Mouse (Mus musculus) forebrain, embryonic 12.5 days (tissue): ENCODE measurements around the gene Lage3. TPM values are rescaled to one million over a fixed set of nuclear protein-coding genes. Genes with fewer than 3 reads are reported as not detected.
"Not testable (repeated sequence)": the region's sequence is repeated elsewhere in the genome, so short reads cannot be mapped to it uniquely, and the experiment has no call there.

Source experiments
- ATAC-seq: fragments of 200-750 bp; cut with Nextera tagmentation; 2 replicates; pipeline ENCODE4 v1.8.0; 2017; ENCODE audit warnings: moderate TSS enrichment; ENCODE audit not compliant: low FRiP score
- H3K27ac ChIP-seq: fragments of 300-500 bp; sonication (generic); 2 replicates; pipeline ENCODE4 v1.5.1; 2016; ENCODE audit warnings: mild to moderate bottlenecking
- H3K27me3 ChIP-seq: fragments of 300-500 bp; sonication (generic); 2 replicates; pipeline ENCODE4 v1.6.1; 2016; ENCODE audit warnings: mild to moderate bottlenecking
- H3K36me3 ChIP-seq: fragments of 300-500 bp; sonication (generic); replicated peaks from 2 replicates; pipeline ENCODE4 v1.6.1; 2016; ENCODE audit warnings: mild to moderate bottlenecking
- H3K4me1 ChIP-seq: fragments of 300-500 bp; sonication (generic); 2 replicates; pipeline ENCODE4 v1.6.1; 2016
- H3K4me2 ChIP-seq: fragments of 300-500 bp; sonication (generic); 2 replicates; pipeline ENCODE4 v1.6.1; 2016; ENCODE audit warnings: mild to moderate bottlenecking, moderate library complexity
- H3K4me3 ChIP-seq: fragments of 300-500 bp; sonication (generic); replicated peaks from 2 replicates; pipeline ENCODE4 v1.5.1; 2016; ENCODE audit warnings: mild to moderate bottlenecking
- H3K9ac ChIP-seq: fragments of 300-500 bp; sonication (generic); 2 replicates; pipeline ENCODE4 v1.6.1; 2016; ENCODE audit warnings: mild to moderate bottlenecking
- H3K9me3 ChIP-seq: fragments of 300-500 bp; sonication (generic); 2 replicates; pipeline ENCODE4 v1.6.1; 2016
- WGBS: fragments of 180-500 bp; shearing (Covaris S2); methylation state at CpG from one replicate; pipeline ENCODE4 v1.1.7; 2016; 5-methylcytosine and 5-hydroxymethylcytosine counted together
- polyA plus RNA-seq: library from polyadenylated mRNA; unstranded; fragments of >200 nt; fragmentation: Nextera tagmentation; extraction: Ambion mirVana; gene quantifications from 2 replicates; pipeline ENCODE4 v1.2.1, GENCODE M21; 2016

Gene Lage3
- polyA plus RNA-seq, result 105 and 106 TPM in 2 replicates

DNA sequence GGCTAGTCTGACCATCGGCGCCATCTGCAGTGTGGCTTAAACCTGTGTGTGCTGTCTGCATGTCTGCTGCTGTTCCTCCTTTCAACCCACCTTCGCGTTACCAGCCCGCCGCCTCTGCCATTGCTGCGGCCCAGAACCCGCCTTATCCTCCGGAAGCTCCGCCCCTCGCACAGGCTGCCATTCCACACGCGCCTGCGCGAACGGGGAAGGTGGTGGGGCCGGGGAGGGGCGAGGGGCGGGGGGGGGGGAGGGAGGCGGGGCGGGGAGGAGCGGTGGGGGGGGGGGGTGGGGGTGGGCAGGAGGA, at the start of gene Lage3:
Lage3 (minus strand) TSS at position 152 of the 304 bp plus-strand sequence.
- WGBS, result 17% methylated on average over 12 of the region's 22 CpGs
- no peaks in the 10 kb centered on the region for H3K27me3 ChIP-seq
- H3K4me1 ChIP-seq, result peaks cover 4% of the 10 kb centered on the region; the same call in 1 of the 2 replicates
- H3K9me3 ChIP-seq, result no peaks in the 10 kb centered on the region
- ATAC-seq, result peak; percentile 89
- H3K9ac ChIP-seq, result peak within 1 kb of the TSS; percentile 61
- no peaks in the 10 kb centered on the region for H3K36me3 ChIP-seq
- peak within 1 kb of the TSS; percentile 53 for H3K27ac ChIP-seq
- peak within 1 kb of the TSS; percentile 62 for H3K4me2 ChIP-seq
- peak within 1 kb of the TSS; percentile 43 for H3K4me3 ChIP-seq

DNA sequence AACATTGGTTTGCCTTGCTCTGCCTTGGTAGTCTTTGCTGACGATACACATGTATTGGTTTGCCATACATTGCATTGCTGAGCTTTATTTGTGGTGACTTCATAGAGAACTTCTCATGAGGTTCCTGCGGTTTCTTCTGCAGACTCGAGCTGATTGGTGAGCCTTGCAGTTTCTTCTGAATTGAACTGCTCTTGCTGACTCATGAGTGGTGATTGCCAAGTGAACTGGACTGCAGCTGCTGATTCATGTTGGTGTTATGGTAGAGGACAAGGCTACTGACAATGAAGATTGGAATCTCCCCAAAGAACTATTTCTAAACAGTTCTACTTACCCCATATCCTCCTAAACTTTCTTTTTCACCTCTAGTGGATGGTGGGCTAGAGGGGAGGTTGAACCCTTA, 46.7 kb upstream of the Lage3 start:
- Histone ChIP-seq H3K27ac (no peak overlapping the region), H3K4me1 (no peaks in the 10 kb centered on the region), H3K9ac (no peak overlapping the region), H3K4me3 (no peak overlapping the region), H3K27me3 (no peaks in the 10 kb centered on the region), H3K4me2 (no peak overlapping the region), H3K36me3 (no peaks in the 10 kb centered on the region), H3K9me3 (no peaks in the 10 kb centered on the region)
- no peak for ATAC-seq
- 86% methylated on average over 3 of the region's 3 CpGs for WGBS

DNA sequence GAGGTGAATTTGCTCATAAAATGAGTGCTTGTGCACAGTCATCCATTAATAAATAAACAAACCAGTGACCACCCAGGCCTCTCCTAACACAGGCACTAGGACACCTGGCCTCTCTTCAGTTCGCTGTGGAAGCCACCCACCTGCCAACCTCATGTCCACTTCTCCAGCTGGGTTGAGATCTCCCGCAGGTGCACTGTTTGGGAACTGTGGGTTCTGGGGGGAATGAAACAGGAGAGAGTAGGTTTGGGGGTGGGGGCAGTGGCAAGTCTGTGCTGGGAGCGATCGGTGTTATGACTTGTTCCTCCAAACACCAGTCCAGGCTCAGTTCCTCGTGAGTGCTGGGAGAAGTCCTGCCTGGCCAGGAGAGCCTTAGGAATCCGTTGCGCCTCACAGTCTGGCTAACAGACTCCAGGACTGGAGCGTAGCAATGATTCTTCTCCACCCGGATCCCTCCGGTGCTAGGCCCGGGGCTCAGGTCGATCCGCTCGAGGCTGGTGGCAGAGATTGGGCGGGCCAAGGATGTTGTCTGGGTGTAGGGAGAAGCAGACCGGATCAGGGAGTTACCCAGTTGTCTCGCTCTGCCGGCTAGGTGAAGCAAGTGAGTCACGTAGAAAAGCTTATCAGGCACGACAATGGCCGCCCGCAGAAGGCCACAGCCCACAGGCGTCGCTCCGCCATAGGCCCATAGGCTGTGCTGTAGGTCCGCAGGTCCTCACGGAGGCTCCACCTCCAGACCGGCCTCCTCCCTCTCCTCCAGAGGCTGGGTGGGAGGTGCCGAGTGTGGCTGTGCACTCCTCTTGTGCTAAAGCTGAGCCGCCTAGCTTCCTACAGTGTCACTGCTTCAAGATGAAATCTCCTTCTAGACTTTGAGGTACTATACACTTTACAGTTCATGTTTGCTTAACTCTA, 39.4 kb upstream of the Lage3 start, which contains the start of the genes Fam3a and Ikbkg:
Fam3a (minus strand) TSS at position 738 of the 909 bp plus-strand sequence.
Ikbkg (plus strand) TSS at position 756 of the 909 bp plus-strand sequence.
- 13% methylated on average over 30 of the region's 30 CpGs for WGBS
- peak; percentile 100 for ATAC-seq

DNA sequence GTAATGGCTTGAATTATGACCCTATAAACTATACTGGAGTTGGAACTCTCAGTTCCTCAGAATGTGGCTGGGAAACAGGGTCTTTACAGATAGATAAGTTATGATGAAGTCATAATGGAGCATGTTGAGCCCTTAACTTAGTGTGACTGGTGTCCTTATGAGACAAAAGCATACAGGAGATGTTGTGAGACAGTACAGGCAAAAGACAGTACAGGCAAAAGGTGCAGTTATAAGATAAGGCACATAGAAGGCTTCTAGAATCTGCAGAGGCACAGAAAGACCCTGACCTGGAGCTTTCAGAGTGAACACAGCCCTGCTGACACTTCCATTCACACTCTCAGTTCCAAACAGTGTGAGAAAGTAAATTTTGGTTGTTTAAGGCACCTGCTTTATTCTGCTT, 34.7 kb upstream of the Lage3 start:
- no peak for ATAC-seq
- no peaks in the 10 kb centered on the region for H3K9me3 ChIP-seq
- no peak overlapping the region for H3K9ac ChIP-seq
- no peaks in the 10 kb centered on the region for H3K27me3 ChIP-seq
- H3K27ac ChIP-seq, result no peak overlapping the region
- peaks cover 3% of the 10 kb centered on the region; the same call in 1 of the 2 replicates for H3K4me1 ChIP-seq
- no peak overlapping the region for H3K4me3 ChIP-seq
- no peak overlapping the region for H3K4me2 ChIP-seq
- no peaks in the 10 kb centered on the region for H3K36me3 ChIP-seq

More for the DNA sequence above, 39.4 kb upstream of the Lage3 start, which contains the start of the genes Fam3a and Ikbkg:
- H3K4me1 ChIP-seq, result peaks cover 3% of the 10 kb centered on the region; the same call in 1 of the 2 replicates
- H3K36me3 ChIP-seq, result no peaks in the 10 kb centered on the region
- H3K27ac ChIP-seq, result peak within 1 kb of the TSS; percentile 74
- H3K9ac ChIP-seq, result peak within 1 kb of the TSS; percentile 69
- peak within 1 kb of the TSS; percentile 50 for H3K4me3 ChIP-seq
- no peaks in the 10 kb centered on the region for H3K27me3 ChIP-seq
- peak within 1 kb of the TSS; percentile 57 for H3K4me2 ChIP-seq
- no peaks in the 10 kb centered on the region for H3K9me3 ChIP-seq

DNA sequence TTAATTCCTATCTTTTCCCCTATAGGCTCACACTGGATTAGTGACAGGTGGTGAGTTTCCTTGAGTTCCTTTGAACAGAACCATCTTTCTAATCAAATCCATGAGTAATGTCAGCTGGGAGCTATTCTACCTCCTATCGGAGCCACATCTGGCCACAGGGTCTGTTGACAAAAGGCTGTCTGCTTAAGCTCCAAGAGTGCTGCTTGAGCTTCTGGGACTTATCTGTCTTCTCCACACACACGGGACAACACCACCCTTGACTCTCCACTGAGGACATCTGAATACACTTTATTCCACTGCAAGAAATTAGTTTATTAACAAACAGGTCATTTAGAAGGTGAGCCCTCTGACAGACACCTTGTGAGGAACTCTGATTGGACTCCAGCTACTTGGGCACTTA, 31.0 kb upstream of the Lage3 start:
- H3K9me3 ChIP-seq, result no peaks in the 10 kb centered on the region
- no peaks in the 10 kb centered on the region for H3K4me1 ChIP-seq
- no peak overlapping the region for H3K27ac ChIP-seq
- no peaks in the 10 kb centered on the region for H3K27me3 ChIP-seq
- 78% methylated on average over 2 of the region's 2 CpGs for WGBS
- H3K9ac ChIP-seq, result no peak overlapping the region
- H3K36me3 ChIP-seq, result no peaks in the 10 kb centered on the region
- ATAC-seq, result no peak
- no peak overlapping the region for H3K4me2 ChIP-seq
- H3K4me3 ChIP-seq, result no peak overlapping the region

DNA sequence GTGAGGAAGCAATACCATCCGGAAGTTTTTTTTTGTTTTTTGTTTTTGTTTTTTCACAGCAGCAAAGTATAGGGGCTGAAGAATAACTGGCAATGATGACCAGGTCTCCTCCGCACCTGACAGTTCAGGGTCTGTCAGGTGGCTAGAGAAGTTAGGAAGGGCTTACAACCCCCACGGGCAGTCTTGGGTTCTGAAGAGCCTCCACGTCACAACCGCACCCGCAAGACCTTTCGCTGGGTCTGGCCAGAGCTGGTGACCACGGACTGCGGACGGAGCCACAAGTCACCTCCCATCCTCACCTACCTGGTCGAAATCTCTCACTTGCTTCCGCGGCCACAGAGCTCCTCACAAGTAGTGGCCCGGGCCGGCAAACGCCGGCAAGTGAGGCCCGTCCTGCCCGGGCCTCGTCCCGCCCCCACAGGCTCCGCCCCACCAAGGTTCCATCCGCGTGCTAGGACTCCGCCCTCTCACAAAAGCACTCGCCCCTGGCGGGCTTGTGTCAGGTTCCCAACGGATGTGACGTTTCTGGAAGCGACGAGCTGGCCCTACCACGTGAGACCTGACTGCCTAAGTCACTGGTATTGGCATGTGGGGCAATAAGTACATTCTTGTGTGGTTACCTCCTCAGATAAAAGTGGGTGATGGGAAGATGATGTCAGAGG, 19.6 kb upstream of the Lage3 start, which contains the start of the genes Ubl4a and Slc10a3:
Ubl4a (minus strand) TSS at position 331 of the 662 bp plus-strand sequence.
Slc10a3 (minus strand) TSS at position 462 of the 662 bp plus-strand sequence.
- Histone ChIP-seq H3K9ac (peak within 1 kb of the TSS; percentile 52; the same call in 1 of the 2 replicates), H3K4me1 (no peaks in the 10 kb centered on the region), H3K4me3 (peak within 1 kb of the TSS; percentile 41), H3K27me3 (no peaks in the 10 kb centered on the region), H3K36me3 (no peaks in the 10 kb centered on the region), H3K27ac (no peak within 1 kb of the TSS), H3K9me3 (no peaks in the 10 kb centered on the region), H3K4me2 (peak within 1 kb of the TSS; percentile 55)
- ATAC-seq, result peak; percentile 91
- 20% methylated on average over 32 of the region's 32 CpGs for WGBS

DNA sequence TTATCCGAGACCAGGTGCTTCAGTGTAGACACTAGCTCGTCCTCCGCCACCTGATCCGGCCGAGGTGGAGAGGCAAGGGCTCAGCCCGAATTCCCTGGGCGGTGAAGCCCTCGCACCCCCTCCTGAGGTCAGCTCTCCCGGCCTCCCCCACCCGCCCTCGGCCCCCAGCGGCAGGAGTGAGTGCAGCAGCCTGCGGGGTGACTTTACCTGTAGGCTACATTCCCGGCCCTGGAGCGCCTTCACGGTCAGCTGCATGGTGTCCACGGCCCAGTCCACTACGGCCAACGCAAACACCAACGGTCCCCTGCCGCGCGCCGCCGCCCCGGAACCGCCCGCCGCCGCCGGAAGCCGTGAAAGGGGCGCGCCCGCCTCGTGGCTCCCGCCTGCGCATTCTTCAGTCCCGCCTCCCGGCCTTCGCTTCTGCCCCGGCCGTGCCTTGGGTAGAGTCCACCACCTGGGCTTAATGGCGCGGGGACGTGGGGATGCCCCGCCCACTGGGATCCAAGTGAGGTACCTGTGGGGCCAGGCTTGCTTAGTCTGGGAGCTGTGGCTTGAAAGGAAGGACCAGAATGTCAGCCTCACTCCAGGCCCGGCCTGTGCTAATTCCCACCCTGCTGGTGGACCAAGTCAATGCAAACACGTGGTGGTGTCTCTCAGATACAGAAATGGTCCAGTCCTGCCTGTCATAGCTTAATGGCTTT, 14.9 kb upstream of the Lage3 start:
- ATAC-seq, result peak; percentile 76
- Histone ChIP-seq H3K9me3 (no peaks in the 10 kb centered on the region), H3K9ac (peak overlapping the region; percentile 77), H3K4me3 (peak overlapping the region; percentile 57), H3K36me3 (no peaks in the 10 kb centered on the region), H3K27me3 (no peaks in the 10 kb centered on the region), H3K4me2 (peak overlapping the region; percentile 62), H3K27ac (peak overlapping the region; percentile 65; the same call in 1 of the 2 replicates), H3K4me1 (peaks cover 11% of the 10 kb centered on the region)
- WGBS, result 15% methylated on average over 42 of the region's 49 CpGs

DNA sequence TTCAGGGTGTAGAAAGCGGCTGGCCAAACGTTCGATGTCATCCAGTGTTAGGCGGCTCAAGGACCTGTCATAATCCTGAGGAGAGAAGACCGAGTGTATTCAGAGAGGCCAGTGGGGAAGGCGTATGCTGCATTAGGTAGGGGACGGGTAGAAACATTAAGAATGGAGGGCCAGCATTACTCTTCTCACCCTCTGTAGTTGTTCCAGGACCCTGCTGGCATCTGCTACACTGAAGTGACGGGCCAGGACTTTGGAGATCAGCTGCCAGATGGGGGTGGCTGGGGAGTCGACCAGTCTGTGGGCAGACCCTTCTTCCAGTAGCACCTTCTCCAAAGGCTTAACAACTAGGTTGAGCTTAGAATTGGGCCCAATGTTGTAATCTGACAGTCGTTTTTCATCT, 14.1 kb upstream of the Lage3 start:
- peak overlapping the region; percentile 57 for H3K4me3 ChIP-seq
- H3K27me3 ChIP-seq, result no peaks in the 10 kb centered on the region
- no peak overlapping the region for H3K27ac ChIP-seq
- peak overlapping the region; percentile 77 for H3K9ac ChIP-seq
- H3K4me2 ChIP-seq, result peak overlapping the region; percentile 62
- H3K9me3 ChIP-seq, result no peaks in the 10 kb centered on the region
- peaks cover 11% of the 10 kb centered on the region for H3K4me1 ChIP-seq
- ATAC-seq, result no peak
- no peaks in the 10 kb centered on the region for H3K36me3 ChIP-seq
- 72% methylated on average over 10 of the region's 10 CpGs for WGBS

DNA sequence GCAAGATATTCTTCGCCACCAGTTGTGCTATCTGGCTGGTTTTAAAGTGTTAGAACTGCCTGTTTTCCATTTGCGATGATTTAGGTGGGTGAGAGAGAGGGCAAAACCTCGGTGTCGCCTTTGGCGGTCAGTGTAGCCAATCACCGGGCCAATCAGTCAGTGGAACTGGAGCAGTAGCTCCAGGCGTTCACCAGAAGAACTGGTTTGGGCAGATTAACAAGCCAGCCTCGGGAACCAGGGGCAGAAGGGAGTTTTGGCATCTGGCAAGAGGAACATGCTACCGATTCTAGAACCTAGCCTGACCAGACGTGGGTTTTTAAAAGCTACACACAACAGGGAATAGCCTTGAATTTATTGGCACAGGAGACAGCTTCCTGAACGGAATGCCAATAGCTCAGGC, 5.8 kb upstream of the Lage3 start:
- no peak overlapping the region for H3K9ac ChIP-seq
- H3K9me3 ChIP-seq, result no peaks in the 10 kb centered on the region
- H3K27ac ChIP-seq, result no peak overlapping the region
- 41% methylated on average over 11 of the region's 11 CpGs for WGBS
- H3K27me3 ChIP-seq, result no peaks in the 10 kb centered on the region
- H3K4me3 ChIP-seq, result no peak overlapping the region
- no peak overlapping the region for H3K4me2 ChIP-seq
- ATAC-seq, result no peak
- H3K4me1 ChIP-seq, result no peaks in the 10 kb centered on the region
- no peaks in the 10 kb centered on the region for H3K36me3 ChIP-seq

DNA sequence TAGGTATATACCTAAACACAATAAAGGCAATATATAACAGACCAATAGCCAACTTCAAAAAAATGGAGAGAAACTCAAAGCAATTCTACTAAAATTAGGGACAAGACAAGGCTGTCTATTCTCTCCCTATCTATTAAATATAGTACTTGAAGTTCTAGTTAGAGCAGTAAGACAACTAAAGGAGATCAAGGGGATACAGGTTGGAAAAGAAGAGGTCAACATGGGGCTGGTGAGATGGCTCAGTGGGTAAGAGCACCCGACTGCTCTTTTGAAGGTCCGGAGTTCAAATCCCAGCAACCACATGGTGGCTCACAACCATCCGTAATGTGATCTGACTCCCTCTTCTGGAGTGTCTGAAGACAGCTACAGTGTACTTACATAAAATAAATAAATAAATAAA, 3.7 kb upstream of the Lage3 start:
- H3K4me1 ChIP-seq, H3K27me3 ChIP-seq, H3K4me2 ChIP-seq, H3K4me3 ChIP-seq, H3K27ac ChIP-seq, ATAC-seq, H3K36me3 ChIP-seq, H3K9ac ChIP-seq, H3K9me3 ChIP-seq: not testable (repeated sequence)
- 94% methylated on average over 3 of the region's 3 CpGs for WGBS

DNA sequence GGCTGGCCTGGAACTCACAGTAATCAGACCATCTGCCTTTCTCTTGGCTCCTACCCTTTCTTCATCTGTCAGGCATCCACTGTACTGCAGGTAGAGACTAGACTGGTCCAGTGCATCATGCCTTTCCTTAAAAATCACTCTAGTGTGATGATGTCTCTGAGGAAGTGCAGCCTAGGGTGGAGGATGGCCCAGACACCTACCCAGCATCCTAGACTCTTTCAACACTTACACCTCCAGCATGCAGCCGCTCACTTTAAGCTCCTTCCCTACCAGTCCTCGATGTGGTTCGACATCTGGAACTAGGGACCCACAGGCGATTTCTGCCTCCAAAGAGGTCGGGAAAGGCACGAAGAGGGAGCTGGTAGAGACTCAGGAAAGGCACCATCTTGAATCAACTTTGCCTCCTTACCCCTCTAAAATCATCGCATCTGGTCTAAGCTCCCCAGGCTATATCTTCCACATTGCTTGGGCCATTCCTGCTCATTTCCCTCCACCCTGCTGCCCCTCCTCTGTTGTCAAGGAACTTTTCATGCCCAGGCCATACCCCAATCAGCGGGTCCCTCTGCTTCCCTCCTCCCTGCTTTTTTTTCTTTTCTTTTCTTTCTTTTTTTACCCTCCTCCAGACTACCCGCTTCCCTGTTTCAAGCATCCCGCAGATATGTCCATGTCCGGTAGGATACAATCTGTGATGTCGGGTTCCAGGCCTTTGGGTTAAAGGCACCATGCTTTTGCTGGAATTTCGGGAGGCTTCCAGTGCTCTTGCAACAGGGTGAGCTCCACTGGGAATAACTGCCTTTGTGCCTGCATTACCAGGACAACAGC, 562 bp downstream of the Lage3 start:
- Histone ChIP-seq H3K4me3 (peak overlapping the region; percentile 43), H3K9ac (peak overlapping the region; percentile 61), H3K27me3 (no peaks in the 10 kb centered on the region), H3K9me3 (no peaks in the 10 kb centered on the region), H3K4me2 (peak overlapping the region; percentile 62), H3K4me1 (peaks cover 4% of the 10 kb centered on the region; the same call in 1 of the 2 replicates), H3K27ac (peak overlapping the region; percentile 53), H3K36me3 (no peaks in the 10 kb centered on the region)
- ATAC-seq, result peak; percentile 53
- 25% methylated on average over 13 of the region's 13 CpGs for WGBS
